Mouse (Mus musculus) layer of hippocampus, postnatal 25 days (tissue): ENCODE results near the gene Gabrb3. TPM values are rescaled to one million over a fixed set of nuclear protein-coding genes. Genes with fewer than 3 reads are reported as not detected.

Experiments used
- DNase-seq, 2 experiments: peaks; one replicate each; pipeline ENCODE4 v3.0.0; 2022; ENCODE audit warnings: mixed read lengths in 2 of 2, low spot score in 1 of 2; ENCODE audit errors: extremely low spot score in 1 of 2
- total RNA-seq, 2 experiments: library from RNA; stranded (reverse); gene quantifications; 2 replicates each; pipeline ENCODE4 v1.2.3; 2021

Gabrb3 gene
- total RNA-seq, result 100 to 1,000 TPM; 258 to 310 TPM

- DNase-seq, result no peak
Observed at GRCm38 (mm10) chr7:57419392-57419791, at the start of gene Gabrb3. Gabrb3 (plus strand) TSS chr7:57419692.

GRCm38 (mm10) chr7:57384112-57384511 is 35.4 kb upstream of the Gabrb3 start:
- peak in 1 of 2 experiments; percentile 9 for DNase-seq

GRCm38 (mm10) chr7:57386517-57387340 is 32.8 kb upstream of the Gabrb3 start, which contains the start of gene Gabrg3:
Gabrg3 (minus strand) TSS chr7:57387188.
- DNase-seq, result peak; percentile 31 to 43

GRCm38 (mm10) chr7:57387341-57387654 is 32.2 kb upstream of the Gabrb3 start:
- no peak for DNase-seq

GRCm38 (mm10) chr7:57390046-57390445 is 29.4 kb upstream of the Gabrb3 start:
- DNase-seq, result no peak

GRCm38 (mm10) chr7:57393551-57393950 is 25.9 kb upstream of the Gabrb3 start:
- no peak for DNase-seq

DNA sequence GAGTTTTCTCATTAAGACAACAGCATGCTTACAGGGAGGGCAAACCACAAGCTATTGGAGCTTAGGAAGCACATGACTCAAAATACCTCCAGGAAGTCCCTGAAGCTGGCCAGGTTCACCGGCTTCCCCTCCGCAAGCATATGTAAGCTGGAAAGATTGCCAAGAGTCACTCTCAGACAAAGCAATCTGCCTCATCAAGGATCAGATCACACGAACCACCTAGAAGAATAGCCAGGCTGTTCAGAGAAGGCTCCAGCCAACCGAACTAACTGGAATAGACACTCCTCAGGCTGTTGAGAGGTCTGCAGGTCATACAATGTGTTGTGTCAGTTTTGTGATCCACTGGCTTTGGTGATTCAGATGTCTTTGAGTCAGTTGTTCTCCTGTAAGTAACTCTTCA is 8.3 kb upstream of the Gabrb3 start:
- DNase-seq, result no peak

DNA sequence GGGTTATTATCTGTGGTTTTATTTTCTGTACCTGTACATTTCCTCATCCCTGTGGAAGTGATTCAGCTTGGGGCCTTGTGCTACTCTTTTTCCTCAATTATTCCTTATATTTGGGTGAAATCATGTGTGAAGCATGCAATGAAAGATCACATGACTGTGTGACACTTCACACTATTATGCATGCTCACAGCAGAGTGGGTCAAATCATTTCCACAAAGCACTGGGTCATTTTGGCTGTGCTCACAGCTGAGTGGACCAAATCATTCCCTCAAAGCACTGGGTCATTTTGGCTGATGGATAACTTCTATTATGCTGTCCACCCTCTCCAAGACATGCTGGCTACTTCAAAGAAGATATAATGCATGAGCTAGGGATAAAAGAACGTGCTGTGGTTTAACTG is 6.6 kb upstream of the Gabrb3 start:
- no peak for DNase-seq

GRCm38 (mm10) chr7:57421044-57421443 is 1.6 kb downstream of the Gabrb3 start:
- DNase-seq, result no peak

GRCm38 (mm10) chr7:57422675-57423074 is 3.2 kb downstream of the Gabrb3 start:
- no peak for DNase-seq

DNA sequence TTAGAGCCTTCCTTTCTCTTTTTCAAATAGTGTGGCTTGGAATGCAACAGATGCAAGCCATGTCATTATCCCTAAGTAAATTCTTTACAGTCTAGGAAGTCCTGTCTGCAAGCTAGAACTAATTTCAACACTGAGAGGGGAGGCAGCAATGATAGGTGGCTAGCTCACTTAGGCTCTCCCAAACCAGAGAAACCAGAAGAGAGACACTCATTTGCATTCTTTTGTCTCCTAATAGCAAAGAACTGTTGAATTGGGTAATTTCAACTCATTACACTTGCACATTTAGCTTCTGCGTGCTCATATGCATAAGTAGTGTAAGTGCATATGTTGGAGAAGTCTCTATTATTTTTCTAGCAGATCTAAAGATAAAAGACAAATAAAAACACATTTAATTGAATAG is 28.7 kb downstream of the Gabrb3 start:
- DNase-seq, result no peak

DNA sequence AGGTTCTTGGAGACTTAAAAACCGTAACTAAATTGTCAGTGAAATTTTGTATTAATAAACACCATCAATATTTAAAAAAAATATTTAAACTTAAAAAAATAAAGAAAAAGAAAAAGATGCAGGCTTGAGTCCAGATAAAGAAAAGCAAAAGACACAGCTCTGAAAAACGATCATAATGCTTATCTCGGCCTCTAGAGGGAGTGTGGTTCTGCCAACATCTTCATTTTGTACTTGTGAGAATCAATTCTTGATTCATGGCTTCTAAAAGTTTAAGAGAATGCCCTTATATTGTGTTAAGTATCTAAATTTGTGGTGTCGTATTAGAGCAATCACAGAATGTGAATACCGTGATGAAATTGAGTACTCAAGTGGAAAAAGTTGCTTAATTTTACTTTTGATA is 40.9 kb downstream of the Gabrb3 start:
- DNase-seq, result no peak

DNA sequence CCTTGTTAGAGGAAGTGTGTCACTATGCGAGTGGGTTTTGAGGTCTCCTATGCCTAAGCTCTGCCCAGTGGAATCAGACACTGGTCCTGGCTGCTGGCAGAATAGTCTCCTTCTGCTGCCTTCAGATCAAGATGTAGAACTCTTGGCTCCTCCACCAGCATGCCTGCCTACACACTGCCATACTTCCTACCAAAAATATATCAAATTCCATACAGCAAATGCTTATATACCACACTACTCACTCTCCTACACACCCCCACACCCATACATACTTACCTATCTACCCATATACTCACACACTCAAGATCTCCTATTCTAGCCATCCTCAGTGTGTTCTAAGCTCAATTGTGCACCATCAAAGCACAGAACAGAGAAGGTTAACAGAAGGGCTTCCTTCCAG is 51.8 kb downstream of the Gabrb3 start:
- no peak for DNase-seq

DNA sequence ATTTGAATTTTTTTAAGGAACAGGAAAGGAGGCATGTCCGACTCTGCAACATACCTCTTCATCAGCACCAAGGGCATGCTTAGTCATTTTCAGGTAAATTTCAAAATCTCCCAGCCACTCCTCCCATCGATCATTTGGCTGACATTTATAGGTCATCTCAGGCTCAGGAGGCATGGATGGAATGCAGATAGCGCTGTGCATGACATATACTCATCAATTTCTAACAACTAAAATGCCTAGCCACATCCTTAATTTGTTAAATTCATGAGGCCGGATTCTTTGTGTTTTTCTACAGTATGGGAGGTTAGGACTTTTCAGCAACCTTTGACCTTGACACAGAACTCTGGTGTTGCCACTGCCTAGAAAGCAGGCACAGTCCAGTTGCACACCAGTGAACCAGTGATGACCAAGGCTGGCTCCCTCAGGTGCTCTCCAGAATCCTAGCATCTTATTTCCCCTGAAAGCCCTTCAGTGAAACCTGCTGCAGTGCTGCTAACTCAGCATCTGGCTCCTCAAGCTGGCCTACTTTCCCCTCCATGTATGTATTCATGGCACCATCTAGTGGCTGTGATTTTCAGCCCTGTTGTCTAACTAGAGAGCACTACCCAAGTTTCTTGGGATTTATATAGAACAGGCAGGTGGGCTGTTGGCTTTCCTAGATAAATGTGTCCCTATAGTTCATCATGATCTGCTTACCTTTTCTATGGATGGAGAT is 54.5 kb downstream of the Gabrb3 start:
- DNase-seq, result peak in 1 of 2 experiments; percentile 52

DNA sequence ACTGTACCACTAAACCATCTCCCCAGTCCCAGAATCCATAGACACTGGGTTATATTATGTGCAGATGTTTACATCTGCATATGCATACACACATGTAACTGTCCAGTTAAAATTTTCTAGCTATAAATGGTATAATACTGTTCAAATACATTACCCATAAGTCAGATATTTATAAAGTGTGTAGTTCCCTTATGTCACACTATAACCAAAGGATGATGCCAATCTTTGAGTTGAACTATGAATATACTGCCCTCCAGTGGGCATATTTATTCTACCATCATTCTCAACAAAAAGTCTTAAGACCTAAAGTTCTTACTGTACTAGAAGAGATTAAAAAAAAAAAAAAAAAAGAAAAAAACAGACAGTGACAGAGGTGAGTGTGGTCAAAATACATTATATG is 63.4 kb downstream of the Gabrb3 start:
- DNase-seq, result no peak

GRCm38 (mm10) chr7:57486907-57487306 is 67.4 kb downstream of the Gabrb3 start:
- no peak for DNase-seq

DNA sequence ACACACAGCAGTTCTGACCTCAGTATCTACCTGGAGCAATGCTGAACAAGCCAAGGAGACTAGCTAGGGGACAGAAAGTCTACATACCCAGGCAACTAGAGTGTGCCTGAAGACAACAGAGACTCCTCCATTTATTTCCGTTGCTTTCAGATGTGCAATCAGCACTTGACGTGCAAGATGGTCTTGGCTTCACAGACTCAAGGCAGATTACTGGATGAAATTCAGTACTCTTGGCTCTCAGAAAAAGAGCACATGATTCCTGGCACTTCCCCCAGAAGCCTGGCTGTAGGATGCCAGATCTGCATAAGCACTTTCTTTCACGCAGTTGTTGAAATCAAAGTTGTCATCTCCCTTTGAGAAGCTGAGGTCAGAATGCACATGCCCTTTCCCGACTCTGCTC is 72.3 kb downstream of the Gabrb3 start:
- DNase-seq, result peak in 1 of 2 experiments; percentile 27

DNA sequence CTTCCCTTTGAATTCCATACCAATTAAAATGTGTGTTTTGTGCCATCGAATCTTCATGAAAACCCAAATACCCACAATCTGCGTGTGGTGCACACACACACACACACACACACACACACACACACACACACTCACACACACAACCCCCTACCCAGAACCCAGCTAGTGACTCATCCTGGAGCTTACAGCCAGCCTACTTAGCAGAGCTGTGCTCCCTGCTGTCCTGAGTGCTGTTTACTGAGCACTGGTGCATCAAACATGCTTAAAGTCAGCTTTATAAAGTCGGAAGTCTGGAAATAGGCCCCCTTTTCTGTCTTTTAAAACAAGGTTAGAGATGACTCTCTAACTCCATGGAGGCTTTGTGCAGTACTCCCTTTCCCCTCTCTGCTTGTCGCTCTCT is 83.3 kb downstream of the Gabrb3 start:
- no peak for DNase-seq

- peak in 1 of 2 experiments; percentile 58 for DNase-seq
Observed at GRCm38 (mm10) chr7:57508860-57509632, 89.6 kb downstream of the Gabrb3 start.

GRCm38 (mm10) chr7:57509681-57510141 is 90.2 kb downstream of the Gabrb3 start, which contains the start of gene Gabra5:
Gabra5 (minus strand) TSS chr7:57510059.
- DNase-seq, result peak; percentile 54 to 64

DNA sequence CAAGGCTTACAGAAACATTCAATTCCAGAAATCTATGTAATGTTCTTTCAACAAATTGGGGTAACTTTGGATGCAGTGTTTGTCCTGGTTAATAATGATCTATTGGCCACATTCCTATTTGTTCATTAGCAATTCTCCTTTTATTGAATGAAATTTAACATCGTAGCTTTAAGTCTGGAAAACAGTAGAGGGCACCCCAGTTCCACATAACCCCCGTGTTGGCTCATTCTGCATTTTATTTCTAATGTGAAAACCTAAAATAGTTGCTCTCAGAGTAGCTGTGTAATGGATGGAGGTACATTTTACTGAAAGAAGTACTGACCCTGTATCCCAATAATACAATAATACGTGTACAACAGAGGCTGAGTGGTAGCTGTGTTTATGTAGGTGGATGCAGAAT is 93.5 kb downstream of the Gabrb3 start:
- no peak for DNase-seq
